Mouse (Mus musculus): ENCODE measurements around the gene Rexo2.

The Rexo2 gene

GRCm38 (mm10) chr9:48443873-48444272 lies 36.5 kb downstream of the Rexo2 start:
- no peak for TF ChIP-seq GATA4 (IDR thresholded peaks at IDR 0.05; ENCODE audit: insufficient replicate concordance, low read length)

- no peak for TF ChIP-seq GATA4 (IDR thresholded peaks at IDR 0.05; ENCODE audit: insufficient replicate concordance, low read length)
Measured at GRCm38 (mm10) chr9:48432449-48432848, 48.0 kb downstream of the Rexo2 start.

- no peak for TF ChIP-seq GATA4 (IDR thresholded peaks at IDR 0.05; ENCODE audit: insufficient replicate concordance, low read length)
Measured at GRCm38 (mm10) chr9:48427176-48427575, 53.2 kb downstream of the Rexo2 start.

- no peak for TF ChIP-seq GATA4 (IDR thresholded peaks at IDR 0.05; ENCODE audit: insufficient replicate concordance, low read length)
Measured at GRCm38 (mm10) chr9:48423256-48423655, 57.2 kb downstream of the Rexo2 start.

GRCm38 (mm10) chr9:48422382-48422781 lies 58.0 kb downstream of the Rexo2 start:
- TF ChIP-seq GATA4 (IDR thresholded peaks at IDR 0.05; ENCODE audit: insufficient replicate concordance, low read length), result no peak

GRCm38 (mm10) chr9:48421561-48421960 lies 58.9 kb downstream of the Rexo2 start:
- no peak for TF ChIP-seq GATA4 (IDR thresholded peaks at IDR 0.05; ENCODE audit: insufficient replicate concordance, low read length)

GRCm38 (mm10) chr9:48421029-48421428 lies 59.4 kb downstream of the Rexo2 start:
- no peak for TF ChIP-seq GATA4 (IDR thresholded peaks at IDR 0.05; ENCODE audit: insufficient replicate concordance, low read length)

GRCm38 (mm10) chr9:48420437-48420836 lies 60.0 kb downstream of the Rexo2 start:
- TF ChIP-seq GATA4 (IDR thresholded peaks at IDR 0.05; ENCODE audit: insufficient replicate concordance, low read length), result no peak

- no peak for TF ChIP-seq GATA4 (IDR thresholded peaks at IDR 0.05; ENCODE audit: insufficient replicate concordance, low read length)
Measured at GRCm38 (mm10) chr9:48418829-48419228, 61.6 kb downstream of the Rexo2 start.
